Mouse (Mus musculus): ENCODE data around the gene Tk1.

DNA sequence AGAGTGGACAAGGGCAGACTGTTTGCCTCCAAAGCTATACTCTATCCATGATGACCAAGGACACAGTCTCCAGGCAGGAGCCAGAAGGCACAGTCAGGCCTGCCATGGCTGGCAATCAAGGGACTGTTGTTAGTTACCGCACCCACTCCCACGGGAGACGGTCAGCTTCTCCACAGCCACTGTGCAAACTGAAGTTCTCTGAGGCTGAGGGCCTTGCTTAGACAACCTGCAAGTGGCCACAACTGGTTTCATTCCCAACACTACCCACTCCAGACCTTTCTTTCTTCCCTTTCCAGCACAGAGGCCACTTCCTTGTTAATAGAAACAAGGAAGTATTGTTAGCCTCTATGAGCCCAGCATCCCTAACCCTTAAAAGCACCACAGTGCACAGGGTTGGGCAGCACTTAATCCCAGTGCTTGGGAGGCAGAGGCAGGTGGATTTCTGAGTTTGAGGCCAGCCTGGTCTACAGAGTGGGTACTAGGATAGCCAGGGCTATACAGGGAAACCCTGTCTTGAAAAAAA lies 22.7 kb downstream of the Tk1 start:
- no peak for TF ChIP-seq CTCF (conservative IDR thresholded peaks at IDR 0.05; ENCODE audit: low read length)
- TF ChIP-seq NANOG (IDR thresholded peaks at IDR 0.05; ENCODE audit: borderline replicate concordance, low read length): no peak
